Mouse (Mus musculus) spleen, postnatal 36 days (tissue): ENCODE results near the gene Plekhf1.

Experiments
- DNase-seq, 2 experiments: peaks; one replicate each; pipeline ENCODE4 v3.0.0; 2022; ENCODE audit warnings: low spot score in 2 of 2, mixed read lengths in 1 of 2

Plekhf1 gene

GRCm38 (mm10) chr7:38218631-38219367 lies 9.0 kb downstream of the Plekhf1 start:
- DNase-seq: no peak

- DNase-seq: peak; percentile 19 to 20
Measured at GRCm38 (mm10) chr7:38217417-38218171, 10.2 kb downstream of the Plekhf1 start.

DNA sequence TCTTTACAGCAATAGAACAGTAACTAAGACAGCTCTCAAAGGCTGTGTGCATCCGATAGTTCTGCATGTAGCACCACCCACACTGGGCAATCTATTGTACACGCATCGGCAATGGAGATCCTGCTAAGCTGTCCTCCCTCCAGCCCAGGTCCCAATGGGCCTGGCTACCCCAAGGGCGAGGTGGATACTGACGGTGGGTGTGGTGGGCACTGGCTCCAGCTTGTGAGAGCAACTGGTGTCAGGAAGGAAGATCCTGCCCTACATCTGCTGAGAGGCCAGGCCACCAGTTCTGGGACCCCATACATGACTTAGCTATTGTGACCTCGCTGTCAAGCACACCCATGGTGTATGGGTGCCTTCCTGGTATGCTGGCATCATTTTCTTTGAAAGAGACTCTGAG lies 12.1 kb downstream of the Plekhf1 start:
- no peak for DNase-seq

- DNase-seq: no peak
Measured at GRCm38 (mm10) chr7:38215281-38215680, 12.5 kb downstream of the Plekhf1 start.

GRCm38 (mm10) chr7:38214473-38215214 lies 13.2 kb downstream of the Plekhf1 start:
- peak in 1 of 2 experiments; percentile 12 for DNase-seq

DNA sequence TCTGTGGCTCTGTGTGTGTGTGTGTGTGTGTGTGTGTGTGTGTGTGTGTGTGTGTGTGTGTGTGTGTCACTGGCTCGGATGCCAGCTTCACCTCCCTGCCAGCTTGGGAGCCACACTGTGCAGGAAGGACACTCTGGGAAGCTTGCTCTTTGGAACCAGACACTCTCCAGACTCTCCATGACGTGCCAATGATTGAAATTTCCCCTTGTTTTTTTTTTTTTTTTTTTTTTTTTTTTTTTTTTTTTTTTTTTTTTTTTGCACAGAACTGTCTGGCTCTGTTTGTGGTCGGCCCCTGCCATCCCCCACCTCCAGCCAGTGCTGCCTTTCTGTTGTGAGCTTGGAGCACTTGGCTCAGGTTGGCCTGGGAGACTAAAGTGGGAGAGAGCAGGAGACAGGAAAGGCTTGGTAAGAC lies 15.2 kb downstream of the Plekhf1 start:
- DNase-seq: no peak

- no peak for DNase-seq
Measured at GRCm38 (mm10) chr7:38209478-38210152, 18.2 kb downstream of the Plekhf1 start.

DNA sequence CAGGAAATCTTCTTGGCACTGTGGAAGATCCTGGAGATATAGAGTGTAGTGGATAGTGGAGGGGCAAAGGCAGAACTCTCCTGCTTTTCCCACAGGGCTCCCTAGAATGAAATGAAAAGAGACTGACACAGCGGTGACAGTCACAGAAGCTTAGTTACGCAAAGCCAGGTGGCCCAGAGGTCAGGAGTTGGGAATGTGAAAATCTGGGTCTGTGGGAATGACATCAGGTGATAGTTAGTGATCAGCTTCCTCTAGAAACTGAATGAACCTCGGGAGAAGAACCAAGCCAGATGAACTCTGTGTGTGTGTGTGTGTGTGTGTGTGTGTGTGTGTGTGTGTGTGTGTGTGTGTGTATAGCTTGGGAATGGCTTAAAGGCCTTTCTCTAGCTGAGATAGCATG lies 18.8 kb downstream of the Plekhf1 start:
- no peak for DNase-seq

GRCm38 (mm10) chr7:38206564-38206963 lies 21.3 kb downstream of the Plekhf1 start:
- no peak for DNase-seq

- DNase-seq: no peak
Measured at GRCm38 (mm10) chr7:38205801-38206200, 22.0 kb downstream of the Plekhf1 start.

DNA sequence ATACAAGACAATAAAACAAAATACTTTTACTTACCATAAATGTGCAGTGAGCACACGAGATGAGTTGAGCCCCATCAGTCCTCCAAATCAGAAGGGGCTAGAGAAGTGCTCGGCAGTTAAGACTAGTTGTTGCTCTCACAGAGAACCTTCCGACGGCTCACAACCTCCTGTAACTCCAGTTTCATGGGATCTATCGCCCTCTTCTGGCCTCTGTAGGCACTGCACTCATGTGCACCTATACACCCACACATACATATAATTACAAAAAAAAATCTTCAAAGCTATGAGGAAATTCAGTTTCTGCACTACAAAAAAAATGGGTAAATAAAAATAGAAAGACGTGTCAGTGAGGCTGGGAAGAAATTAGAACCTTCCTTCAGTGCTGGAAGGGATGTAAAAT lies 23.5 kb downstream of the Plekhf1 start:
- DNase-seq: no peak

GRCm38 (mm10) chr7:38201290-38201658 lies 26.5 kb downstream of the Plekhf1 start:
- no peak for DNase-seq

DNA sequence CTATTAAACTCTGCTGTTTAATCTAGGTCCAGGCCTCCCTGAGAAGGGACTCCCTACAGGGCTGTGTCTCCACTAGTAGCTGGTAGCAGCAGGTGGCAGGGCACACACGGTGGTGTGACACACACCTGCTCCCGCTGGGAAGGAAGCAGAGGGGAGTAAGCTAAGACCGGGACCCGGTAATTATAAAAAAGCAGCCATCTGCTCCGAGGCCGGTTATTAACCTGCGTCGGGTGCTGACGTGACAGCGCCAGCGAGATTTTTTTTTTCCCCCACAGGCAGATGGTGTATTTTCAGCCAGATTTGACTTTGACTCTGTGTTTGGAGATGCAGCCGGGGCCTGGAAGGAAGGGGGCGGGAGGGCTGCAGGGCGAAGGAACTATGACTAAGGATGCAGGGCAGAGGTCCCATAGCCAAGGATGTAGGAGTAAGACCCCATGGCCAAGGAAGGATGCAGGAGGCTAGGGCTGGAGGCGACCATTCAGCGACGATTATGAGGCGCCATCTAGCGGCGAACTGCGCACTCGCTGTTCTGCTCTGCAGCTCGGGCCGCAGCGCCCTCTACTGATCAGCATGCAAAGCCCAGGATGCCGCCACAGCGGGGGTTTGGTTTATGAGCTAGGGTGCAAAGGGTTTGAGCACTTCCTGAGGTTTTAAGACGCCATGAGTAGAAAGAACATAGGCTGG lies 27.1 kb downstream of the Plekhf1 start:
- peak; percentile 73 to 78 for DNase-seq

DNA sequence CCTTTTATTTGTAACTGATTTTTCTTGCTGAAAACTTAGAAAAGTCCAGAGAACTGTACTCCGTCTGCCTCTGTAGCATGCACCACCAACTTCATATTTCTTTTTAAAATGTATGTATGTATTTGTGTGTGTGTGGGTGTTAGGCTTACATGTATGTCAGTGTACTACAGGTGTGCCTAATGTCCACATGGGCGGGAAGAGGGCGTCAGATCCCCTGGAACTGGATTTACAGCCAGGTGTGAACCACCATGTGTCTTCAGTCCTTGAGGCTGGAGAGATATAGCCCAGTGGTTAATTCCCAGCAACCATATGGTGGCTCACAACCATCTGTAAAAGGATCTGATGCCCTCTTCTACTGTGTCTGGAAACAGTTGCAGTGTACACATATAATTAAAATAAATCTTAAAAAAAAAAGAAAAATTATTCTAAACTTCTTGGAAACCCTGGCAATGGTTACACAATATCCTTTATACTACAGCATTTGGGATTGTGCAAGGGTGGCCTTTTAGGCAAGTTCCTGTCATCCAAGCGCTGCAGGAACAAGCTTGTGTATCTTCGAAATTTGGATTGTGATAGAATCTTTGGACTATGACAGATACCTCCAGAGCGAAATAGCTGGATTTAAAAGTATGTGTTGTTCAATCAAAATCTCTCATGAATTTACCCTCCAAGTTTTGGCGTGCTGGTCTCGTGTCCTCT lies 27.8 kb downstream of the Plekhf1 start:
- DNase-seq: no peak

DNA sequence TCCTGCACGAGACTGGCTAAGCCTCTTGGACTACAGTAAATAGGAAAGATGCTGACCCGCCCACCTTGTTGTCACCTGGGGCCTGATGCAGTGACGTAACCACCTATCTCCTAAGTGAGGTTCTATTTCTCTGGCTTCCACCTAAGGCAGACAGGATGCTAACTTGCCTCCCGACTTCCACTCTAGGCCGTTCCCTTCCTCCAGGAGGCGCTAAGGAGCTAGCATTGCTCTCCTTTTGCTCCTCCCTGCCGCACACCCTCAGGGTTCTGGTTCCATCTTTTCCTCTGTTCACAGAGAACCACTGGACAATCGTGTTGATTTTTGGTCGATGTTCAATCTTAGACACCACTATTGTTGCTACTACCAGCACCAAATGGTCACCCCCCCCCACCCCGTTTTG lies 36.2 kb downstream of the Plekhf1 start:
- DNase-seq: no peak

GRCm38 (mm10) chr7:38191146-38191545 lies 36.7 kb downstream of the Plekhf1 start:
- DNase-seq: no peak

DNA sequence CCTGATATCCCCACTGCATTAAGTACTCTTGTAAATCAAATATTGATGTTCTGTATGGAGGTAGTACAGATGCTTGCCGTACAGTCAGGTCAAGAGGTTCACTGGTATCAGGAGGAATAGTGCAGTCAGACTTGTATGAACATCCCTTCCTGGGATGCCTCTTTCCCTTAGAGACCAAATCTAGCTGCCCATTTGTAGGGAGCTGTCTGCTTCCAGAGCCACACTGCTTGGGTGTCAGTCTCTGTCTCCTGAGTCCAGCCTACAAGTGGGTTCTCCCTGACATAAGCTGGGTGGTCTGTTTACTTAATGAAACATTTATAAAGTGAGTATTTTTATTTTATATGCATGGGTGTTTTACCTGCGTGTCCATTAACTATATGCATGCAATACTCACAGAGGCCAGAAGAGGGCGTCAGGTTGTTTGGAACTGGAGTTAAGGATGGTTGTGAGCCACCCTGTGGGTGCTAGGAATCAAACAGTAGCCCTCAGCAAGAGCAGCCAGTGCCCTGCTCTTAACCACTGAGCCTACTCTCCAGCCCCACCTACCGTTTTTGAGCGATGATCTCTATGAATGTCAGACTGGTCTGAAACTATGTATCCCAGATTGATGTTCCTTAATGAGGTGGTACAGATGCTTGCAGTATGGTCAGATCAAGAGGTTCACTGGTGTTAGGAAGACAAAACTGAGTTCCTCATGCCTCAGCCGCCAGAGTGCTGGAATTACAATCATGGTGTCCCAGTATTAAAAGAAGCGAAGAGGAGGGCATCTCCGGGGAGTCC lies 37.6 kb downstream of the Plekhf1 start:
- no peak for DNase-seq

- DNase-seq: peak; percentile 63 to 71
Measured at GRCm38 (mm10) chr7:38189136-38189982, 38.5 kb downstream of the Plekhf1 start.
